Comparison of ENCODE assay signal across 14 mouse cellular contexts in genomic region chr6:94658136-94658480, GRCm38 (mm10). TPM values are rescaled to one million over a fixed set of nuclear protein-coding genes. Genes with fewer than 3 reads are reported as not detected.
DNase-seq lines count a peak whose midpoint lies in the region; ATAC-seq and TF ChIP-seq lines count a peak whose summit lies in the region.
"Had no signal": no experiment of that assay in that cellular context is flagged by ENCODE, and none has a peak within 500 bp of the region (broad histone marks: within the 10 kb centered on the region; RNA-seq: fewer than 3 reads in every experiment).

No protein-coding gene starts in this region.

- ATAC-seq in kidney, embryonic 14.5 days (ENCODE audit: low FRiP score, low TSS enrichment): no peak
- ATAC-seq in embryonic facial prominence, embryonic 15.5 days (ENCODE audit: insufficient number of reproducible peaks, low FRiP score, low TSS enrichment, low read depth): no peak
- ATAC-seq: forebrain, embryonic 14.5 days; hindbrain, embryonic 16.5 days had no signal

- H3K4me2 ChIP-seq in kidney, embryonic 14.5 days (replicated peaks; ENCODE audit: low read depth, low read length): no peak overlapping the region; the same call in 1 of the 2 replicates
- H3K4me2 ChIP-seq in embryonic facial prominence, embryonic 15.5 days (replicated peaks): no peak overlapping the region
- H3K4me2 ChIP-seq: neural tube, embryonic 13.5 days had no signal

- no peak for TF ChIP-seq CTCF in small intestine, adult 2 months (IDR thresholded peaks at IDR 0.05; ENCODE audit: extremely low read depth, insufficient read length, insufficient replicate concordance, low read depth, low read length)

- peaks cover 43% of the 10 kb centered on the region for H3K4me1 ChIP-seq in heart, embryonic 10.5 days
- peaks cover 37% of the 10 kb centered on the region for H3K4me1 ChIP-seq in kidney, embryonic 14.5 days (ENCODE audit: control insufficient read depth, insufficient read depth, low read length)
- peaks cover 42% of the 10 kb centered on the region for H3K4me1 ChIP-seq in embryonic facial prominence, embryonic 15.5 days
- peaks cover 4% of the 10 kb centered on the region; the same call in 1 of the 2 replicates for H3K4me1 ChIP-seq in small intestine, adult 2 months (ENCODE audit: control insufficient read depth, insufficient read depth, insufficient read length, low read length)

- H3K27ac ChIP-seq in heart, embryonic 10.5 days: peak overlapping the region; percentile 56; the same call in 1 of the 2 replicates
- 0 out of 2 replicates have a peak overlapping the region, but pooled peaks have one; percentile 9 for H3K27ac ChIP-seq in kidney, embryonic 14.5 days (ENCODE audit: low read depth, low read length)
- H3K27ac ChIP-seq in embryonic facial prominence, embryonic 15.5 days (replicated peaks): 0 out of 2 replicates have a peak overlapping the region, but pooled peaks have one; percentile 22
- H3K27ac ChIP-seq in small intestine, adult 2 months (ENCODE audit: insufficient read depth, low read depth, low read length): 0 out of 2 replicates have a peak overlapping the region, but pooled peaks have one; percentile 24
- H3K27ac ChIP-seq: liver, embryonic 14.5 days had no signal

- H3K4me3 ChIP-seq in heart, embryonic 10.5 days: no peak overlapping the region
- no peak overlapping the region for H3K4me3 ChIP-seq in kidney, embryonic 14.5 days (ENCODE audit: low read length)
- no peak overlapping the region for H3K4me3 ChIP-seq in embryonic facial prominence, embryonic 15.5 days (replicated peaks)
- H3K4me3 ChIP-seq in small intestine, adult 2 months (ENCODE audit: low read depth, low read length): no peak overlapping the region
- H3K4me3 ChIP-seq: neural tube, embryonic 13.5 days had no signal

- 59% methylated on average over 6 of the region's 6 CpGs for WGBS in heart, embryonic 10.5 days
- 9% methylated on average over 6 of the region's 6 CpGs for WGBS in kidney, embryonic 14.5 days
- 30% methylated on average over 6 of the region's 6 CpGs for WGBS in embryonic facial prominence, embryonic 15.5 days
- 35% methylated on average over 6 of the region's 6 CpGs for WGBS in small intestine, adult 2 months

- 0 out of 2 replicates have a peak, but pooled peaks cover 5% of the 10 kb centered on the region for H3K27me3 ChIP-seq in heart, embryonic 10.5 days (ENCODE audit: insufficient read depth, poor library complexity, severe bottlenecking)
- no peaks in the 10 kb centered on the region for H3K27me3 ChIP-seq in kidney, embryonic 14.5 days (ENCODE audit: control insufficient read depth, insufficient read depth, low read length)
- no peaks in the 10 kb centered on the region for H3K27me3 ChIP-seq in embryonic facial prominence, embryonic 15.5 days
- H3K27me3 ChIP-seq in small intestine, adult 2 months (ENCODE audit: control insufficient read depth, insufficient read depth, low read length): no peaks in the 10 kb centered on the region
- H3K27me3 ChIP-seq: neural tube, embryonic 13.5 days had no signal

- DNase-seq in heart, embryonic 10.5 days (ENCODE audit: low spot score): no peak
- no peak for DNase-seq in heart, adult 8-10 months (ENCODE audit: low spot score)
- no peak for DNase-seq in kidney, postnatal 25 days
- DNase-seq in B cell, adult 2 months: no peak
- DNase-seq: cerebellum, adult 18-20 months; kidney, postnatal 14 days; lung, postnatal 10 days had no signal

- no peak overlapping the region for H3K9ac ChIP-seq in kidney, embryonic 14.5 days (ENCODE audit: low read depth, low read length)
- no peak overlapping the region for H3K9ac ChIP-seq in embryonic facial prominence, embryonic 15.5 days
- H3K9ac ChIP-seq: liver, embryonic 14.5 days; neural tube, embryonic 13.5 days had no signal

- no peaks in the 10 kb centered on the region; the same call in 1 of the 2 replicates for H3K36me3 ChIP-seq in heart, embryonic 10.5 days
- H3K36me3 ChIP-seq in kidney, embryonic 14.5 days (ENCODE audit: control insufficient read depth, insufficient read depth, low read length): no peaks in the 10 kb centered on the region
- peaks cover 10% of the 10 kb centered on the region; the same call in 1 of the 2 replicates for H3K36me3 ChIP-seq in embryonic facial prominence, embryonic 15.5 days
- H3K36me3 ChIP-seq in small intestine, adult 2 months (ENCODE audit: control insufficient read depth, insufficient read depth, low read length): peaks cover 21% of the 10 kb centered on the region

- H3K9me3 ChIP-seq in heart, embryonic 10.5 days: no peaks in the 10 kb centered on the region
- no peaks in the 10 kb centered on the region for H3K9me3 ChIP-seq in kidney, embryonic 14.5 days (ENCODE audit: control insufficient read depth, low read length)
- H3K9me3 ChIP-seq in embryonic facial prominence, embryonic 15.5 days (replicated peaks): no peaks in the 10 kb centered on the region
- H3K9me3 ChIP-seq: neural tube, embryonic 13.5 days had no signal

- no peak for TF ChIP-seq POLR2A in small intestine, adult 2 months (IDR thresholded peaks at IDR 0.05; ENCODE audit: low read depth, low read length)

RNA-seq across cellular contexts. Expression of gene Lrig1, which starts 41.9 kb away (rescaled TPM):
- 9.7 and 11.8 TPM in 2 replicates for polyA plus RNA-seq in heart, embryonic 10.5 days (2016; fragmentation: Nextera tagmentation; extraction: Ambion mirVana)
- 10 to 100 TPM; 27.0 to 36.3 (median 32.2) TPM for total RNA-seq in heart, adult 8-10 months (2022)
- polyA plus RNA-seq in kidney, embryonic 14.5 days (2014; fragmentation: Nextera tagmentation; extraction: Ambion mirVana): 10.4 and 11.0 TPM in 2 replicates
- polyA plus RNA-seq in embryonic facial prominence, embryonic 15.5 days (2015; fragmentation: Nextera tagmentation; extraction: Ambion mirVana): 28.9 TPM in 2 replicates
- 20.5 and 29.8 TPM in 2 replicates for polyA plus RNA-seq in small intestine, adult 2 months (2012; rRNA removed)
